Mouse (Mus musculus): ENCODE results near the gene Prkaca.
"Not testable (repeated sequence)": the region's sequence is repeated elsewhere in the genome, so short reads cannot be mapped to it uniquely, and the experiment has no call there.

Gene Prkaca

DNA sequence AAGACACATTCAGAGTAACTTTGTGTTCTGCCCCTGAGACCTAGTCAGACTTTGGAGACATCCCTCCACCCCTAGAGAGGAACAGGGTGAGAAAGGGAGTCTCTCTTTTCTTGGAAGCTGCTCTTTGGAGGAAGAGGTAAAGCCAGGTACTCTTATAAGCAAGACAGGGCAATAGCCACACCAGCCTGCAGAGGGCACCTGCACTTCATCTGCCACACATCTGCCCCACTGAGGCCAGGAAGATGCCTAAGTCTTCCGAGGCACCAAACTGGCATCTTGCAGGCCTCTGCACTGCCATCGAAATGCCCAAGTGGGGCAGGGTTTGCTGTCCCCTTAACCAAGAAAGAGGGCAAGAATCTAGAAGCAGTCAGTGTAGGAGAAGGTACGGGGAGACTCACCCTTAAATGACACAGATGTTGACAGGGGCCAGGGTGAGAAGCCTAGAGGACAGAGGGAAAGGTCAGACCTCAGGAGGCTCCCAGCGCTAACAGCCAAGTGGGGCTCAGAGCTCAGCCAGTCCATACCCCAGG, 3.4 kb downstream of the Prkaca start:
- no peak for DNase-seq

DNA sequence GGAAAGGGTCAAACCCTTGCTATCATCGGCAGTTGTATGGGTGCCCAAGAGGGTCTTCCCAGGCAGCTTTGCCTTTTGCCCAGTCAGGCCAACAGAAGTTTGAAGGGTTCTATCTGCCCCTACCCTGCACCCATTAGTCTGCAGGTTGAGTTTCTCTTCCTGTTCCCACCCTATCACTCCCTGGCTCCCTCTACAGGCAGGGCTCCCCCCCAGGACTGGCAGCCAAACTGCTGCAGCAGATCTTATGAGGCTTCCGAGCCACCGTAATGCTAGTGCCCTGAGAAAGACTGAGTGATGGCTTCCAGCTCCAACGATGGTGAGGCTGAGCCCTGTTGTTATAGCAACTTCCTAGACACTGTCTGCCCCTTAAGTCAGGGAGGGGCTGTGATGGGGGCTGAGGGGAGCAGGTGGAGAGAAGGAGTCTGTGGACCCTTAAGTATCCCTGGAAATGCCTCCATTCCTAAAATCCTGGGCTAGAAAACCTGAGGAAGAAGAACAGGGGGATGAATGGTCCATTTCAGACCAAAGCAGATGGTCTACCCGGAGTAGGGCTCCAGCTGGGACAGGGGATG, 4.1 kb downstream of the Prkaca start:
- DNase-seq, result no peak

DNA sequence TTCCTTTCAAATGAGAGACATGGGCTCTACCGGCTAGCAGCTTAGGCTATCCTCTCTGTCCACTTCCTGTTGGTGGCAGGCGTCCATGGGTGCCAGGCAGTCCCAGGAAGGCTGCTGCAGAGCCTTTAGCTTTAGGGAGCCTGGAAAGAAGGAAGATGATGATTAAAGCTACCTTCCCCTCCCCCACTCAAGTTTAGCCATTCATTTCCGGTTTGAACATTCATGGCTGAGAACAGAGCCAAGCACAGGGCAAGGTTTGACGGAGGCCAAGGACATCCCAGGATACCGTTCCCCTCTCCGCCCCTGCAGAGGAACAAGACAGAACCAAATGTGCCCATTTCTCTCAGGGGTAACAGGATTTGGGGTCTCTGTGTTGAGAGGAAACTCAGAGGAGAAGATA, 4.9 kb downstream of the Prkaca start:
- DNase-seq, result no peak

DNA sequence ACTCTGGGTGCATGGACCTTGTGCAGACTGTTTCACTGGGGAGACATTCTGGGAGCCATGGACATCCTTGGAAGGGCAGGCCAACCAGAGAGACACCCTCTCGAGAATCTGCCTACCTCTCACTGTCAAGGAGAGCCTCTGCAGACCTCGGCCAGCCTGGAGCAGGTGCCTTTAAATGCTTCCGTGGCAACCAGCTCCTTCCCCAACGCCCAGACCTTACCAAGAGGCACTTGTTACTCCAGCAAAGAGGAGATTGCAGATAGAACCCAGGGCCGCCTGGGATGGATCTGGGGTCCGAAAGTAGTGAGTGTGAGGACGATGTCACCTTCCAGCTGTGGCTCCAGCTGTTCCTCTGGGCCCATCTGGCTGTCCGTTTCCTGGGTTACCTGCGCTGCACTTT, 5.4 kb downstream of the Prkaca start:
- no peak for DNase-seq

DNA sequence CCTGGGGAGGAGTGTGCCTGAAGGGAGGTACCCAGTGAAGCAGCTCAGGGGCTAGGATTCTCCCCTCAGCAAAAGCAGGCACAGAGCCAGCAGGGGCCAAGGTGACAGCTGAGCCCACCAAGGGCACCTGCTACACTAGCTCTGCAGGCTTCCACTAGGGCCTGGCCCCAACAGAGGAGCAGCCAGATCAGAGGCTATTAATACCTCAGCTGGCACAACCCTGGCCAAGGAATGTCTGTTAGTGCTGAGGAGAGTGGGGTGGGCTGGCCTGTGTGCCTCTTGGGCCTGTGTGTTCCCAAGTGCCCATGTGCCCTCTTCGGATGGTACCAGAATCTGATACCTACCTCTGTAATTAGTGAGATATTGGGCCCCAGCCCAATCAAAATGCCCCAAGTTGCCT, 7.5 kb downstream of the Prkaca start:
- DNase-seq, result no peak

DNA sequence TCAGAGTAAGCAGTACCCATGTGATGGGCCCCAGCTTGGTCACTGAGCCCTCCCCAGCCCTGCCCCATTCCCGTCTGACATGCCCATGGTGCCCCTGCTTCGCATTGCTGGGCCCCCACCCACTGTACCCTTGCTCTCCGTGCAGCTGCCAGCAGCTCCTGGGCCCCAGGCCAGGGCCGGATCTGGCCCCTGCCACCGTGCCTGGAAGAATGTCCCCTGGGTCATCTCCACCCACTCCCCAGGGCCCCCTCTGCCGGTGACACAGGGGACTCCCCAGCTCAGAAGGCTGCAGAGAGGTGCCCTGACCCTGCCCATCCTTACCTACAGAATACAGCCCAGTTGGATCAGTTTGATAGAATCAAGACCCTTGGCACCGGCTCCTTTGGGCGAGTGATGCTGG, 8.1 kb downstream of the Prkaca start:
- no peak for DNase-seq

DNA sequence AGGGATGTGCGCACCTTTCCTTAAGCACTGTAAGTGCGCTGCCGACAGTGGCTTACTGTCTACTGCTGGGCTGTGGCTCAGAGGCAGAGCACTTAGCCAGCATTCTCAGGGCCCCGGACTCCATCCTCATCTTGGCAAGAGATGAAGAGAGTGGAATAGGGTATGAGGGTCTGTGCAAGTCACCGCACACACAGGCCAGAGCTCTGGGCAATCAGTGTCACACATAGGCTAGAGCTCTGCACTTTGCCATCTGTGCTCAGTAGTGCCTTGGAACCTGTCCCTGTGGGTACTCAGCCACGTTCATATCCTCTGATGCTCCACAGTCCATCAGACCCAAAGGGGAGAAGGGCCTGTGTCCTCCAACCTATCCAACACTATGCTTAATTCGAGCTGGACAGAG, 8.7 kb downstream of the Prkaca start:
- DNase-seq, result no peak

DNA sequence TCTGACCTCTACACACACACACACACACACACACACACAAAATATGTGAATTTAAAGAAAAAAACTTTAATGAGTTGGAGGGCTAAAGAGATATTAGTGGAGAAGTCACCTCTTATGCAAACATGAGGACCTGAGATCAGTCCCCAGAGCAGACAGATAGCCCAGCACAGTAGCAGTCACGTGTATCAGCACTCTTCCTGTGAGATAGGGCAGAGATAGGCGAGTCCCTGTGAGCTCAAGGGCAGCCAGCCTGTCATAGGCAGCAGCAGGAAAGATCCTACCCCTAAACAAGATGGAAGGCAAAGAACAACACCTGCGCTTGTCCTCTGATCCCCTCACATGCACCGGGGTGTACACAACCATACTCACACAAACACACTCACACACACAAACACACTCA, 9.7 kb downstream of the Prkaca start:
- no peak for DNase-seq

DNA sequence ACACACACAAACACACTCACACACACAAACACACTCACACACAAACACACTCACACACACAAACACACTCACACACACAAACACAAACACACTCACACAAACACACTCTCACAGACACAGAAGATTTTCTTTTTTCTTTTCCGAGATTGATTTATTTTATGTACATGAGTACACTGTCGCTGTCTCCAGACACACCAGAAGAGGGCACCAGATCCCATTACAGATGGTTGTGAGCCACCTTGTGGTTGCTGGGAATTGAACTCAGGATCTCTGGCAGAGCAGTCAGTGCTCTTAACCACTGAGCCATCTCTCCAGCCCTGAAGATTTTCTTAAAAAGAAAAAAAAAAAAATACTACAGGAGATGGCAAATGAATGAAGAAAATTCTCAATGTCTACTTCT, 10.4 kb downstream of the Prkaca start:
- not testable (repeated sequence) for DNase-seq

DNA sequence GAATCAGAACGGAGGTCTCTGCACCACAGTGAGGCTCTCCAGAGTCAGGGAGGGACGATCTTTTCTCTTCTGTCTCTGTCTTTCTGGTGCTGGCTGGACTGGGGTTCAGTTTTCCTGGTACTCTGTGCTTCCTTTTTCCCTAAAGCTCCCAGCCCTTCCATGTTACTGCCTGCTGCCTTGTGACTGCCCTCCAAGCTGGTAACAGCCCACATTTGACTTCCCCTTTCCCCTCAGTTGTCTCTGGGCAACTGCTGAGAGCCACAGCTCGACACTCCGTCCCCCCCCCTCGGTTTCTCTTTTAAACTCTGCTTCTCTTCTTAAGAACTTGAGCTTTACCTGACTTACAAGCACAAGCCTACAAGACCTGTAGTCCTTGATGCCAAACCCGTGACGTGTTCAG, 16.4 kb downstream of the Prkaca start:
- no peak for DNase-seq

DNA sequence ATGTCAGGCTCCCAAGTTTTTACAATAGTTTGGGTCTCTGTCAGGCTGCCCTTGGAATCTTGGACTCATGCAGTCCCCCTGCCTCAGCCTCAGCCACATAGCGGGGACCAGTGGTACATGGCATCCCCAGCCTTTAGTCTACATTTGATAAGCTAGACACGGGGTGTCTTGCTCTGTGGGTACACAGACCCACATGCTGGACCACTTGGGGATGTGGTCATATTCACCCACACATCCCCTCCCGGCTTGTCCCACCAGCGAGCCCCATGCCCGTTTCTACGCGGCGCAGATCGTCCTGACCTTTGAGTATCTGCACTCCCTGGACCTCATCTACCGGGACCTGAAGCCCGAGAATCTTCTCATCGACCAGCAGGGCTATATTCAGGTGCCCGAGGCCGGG, 17.4 kb downstream of the Prkaca start:
- no peak for DNase-seq

DNA sequence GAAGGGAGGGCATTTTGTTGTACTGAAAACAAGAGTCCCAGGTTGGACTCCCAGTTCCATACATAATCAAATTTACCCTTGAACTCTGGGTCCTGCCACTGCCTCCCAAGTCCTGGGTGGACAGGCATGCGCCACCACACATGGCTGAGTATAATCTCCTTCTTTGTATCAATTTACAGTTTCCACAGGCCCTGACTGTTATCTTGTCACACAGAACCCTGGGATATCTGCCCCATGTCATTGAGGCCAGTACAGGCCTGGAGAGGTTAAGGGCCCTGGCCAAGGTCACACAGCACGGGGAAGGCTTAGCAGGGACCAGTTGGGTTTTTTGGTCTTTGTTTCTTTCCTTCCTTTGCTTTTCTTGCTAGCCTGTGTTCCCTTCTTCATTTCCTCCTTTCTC, 19.7 kb downstream of the Prkaca start:
- no peak for DNase-seq

DNA sequence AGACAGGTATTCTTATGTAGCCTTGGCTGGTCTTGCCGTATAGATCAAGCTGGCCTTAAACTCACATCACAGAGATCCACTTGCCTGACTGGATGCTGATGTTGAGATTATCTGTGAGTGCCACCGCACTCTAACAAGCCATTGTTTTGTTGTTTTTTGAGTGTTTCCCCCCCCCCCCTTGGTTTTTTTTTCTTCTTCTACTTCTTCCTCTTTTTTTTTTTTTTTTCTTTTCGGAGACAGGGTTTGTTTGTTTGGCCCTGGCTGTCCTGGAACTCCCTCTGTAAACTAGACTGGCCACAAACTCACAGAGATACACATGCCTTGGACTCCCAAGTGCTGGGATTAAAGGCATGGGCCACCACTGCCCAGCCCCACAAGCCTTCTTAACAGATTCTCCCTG, 21.2 kb downstream of the Prkaca start:
- DNase-seq, result no peak

DNA sequence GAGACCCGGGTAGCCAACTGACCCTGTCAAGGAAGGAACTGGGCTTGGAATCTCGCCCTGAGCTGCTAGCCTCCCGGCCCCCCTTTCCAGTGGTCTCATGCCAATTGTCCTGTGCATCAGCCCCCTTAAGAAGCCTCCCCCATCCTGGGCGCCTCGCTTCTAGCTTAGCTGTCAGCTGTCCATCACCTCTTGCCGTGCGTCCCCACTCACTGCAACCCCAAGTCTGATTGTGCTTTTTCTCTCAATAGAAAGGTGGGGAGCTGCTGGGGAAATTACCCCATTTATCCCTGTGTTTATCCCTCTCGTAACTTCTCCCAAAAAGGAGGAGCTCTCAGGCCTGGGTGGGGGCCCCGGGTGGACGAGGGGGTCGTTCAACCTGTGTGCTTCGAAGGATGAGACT, 23.2 kb downstream of the Prkaca start:
- no peak for DNase-seq

DNA sequence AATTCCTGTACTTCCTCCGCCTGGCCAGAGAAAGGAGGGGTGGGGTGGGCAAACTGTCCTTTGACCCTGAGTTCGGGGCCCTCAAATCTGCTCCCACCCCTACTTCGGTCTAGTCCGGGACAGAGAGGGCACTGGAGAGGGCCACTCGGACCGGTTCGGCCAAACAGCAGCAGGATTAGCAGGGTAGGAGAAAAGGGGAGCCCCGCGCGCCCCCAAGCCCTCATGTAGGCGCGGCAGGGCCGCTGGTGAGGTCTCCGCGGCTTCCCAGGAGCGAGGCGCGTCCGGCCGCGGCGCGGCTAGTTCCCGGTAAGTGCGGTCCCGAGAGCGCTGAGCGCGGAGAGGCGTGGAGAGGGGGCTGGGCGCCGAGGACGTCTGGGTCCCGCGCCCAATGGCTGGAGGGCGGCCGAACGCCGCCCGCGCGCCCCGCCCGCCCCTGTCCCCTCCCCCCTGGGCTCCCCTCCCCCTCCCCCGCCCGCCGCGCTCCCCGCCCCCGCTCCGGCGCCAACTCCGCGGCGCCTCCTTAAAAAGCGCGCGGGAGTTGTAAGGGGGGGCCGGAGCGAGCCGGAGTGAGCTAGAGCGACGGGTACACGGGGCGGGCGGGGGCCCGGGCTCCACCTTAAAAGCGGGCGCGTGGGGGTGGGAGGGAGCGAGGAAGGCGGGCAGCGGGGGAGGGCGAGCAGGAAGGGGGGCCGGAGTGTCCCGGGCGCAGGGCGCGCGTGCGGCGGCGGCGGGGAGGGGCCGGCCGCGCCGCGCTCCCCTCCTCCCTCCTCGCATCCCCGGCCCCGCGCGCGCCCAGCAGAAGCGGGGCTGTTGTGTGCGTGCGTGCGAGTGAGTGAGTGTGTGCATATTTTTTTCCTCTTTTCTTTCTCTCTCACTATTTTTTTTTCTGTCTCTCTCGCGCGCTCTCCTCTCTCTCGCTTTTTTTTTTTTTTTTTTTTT, 24.0 kb downstream of the Prkaca start:
- peak; percentile 88 for DNase-seq

DNA sequence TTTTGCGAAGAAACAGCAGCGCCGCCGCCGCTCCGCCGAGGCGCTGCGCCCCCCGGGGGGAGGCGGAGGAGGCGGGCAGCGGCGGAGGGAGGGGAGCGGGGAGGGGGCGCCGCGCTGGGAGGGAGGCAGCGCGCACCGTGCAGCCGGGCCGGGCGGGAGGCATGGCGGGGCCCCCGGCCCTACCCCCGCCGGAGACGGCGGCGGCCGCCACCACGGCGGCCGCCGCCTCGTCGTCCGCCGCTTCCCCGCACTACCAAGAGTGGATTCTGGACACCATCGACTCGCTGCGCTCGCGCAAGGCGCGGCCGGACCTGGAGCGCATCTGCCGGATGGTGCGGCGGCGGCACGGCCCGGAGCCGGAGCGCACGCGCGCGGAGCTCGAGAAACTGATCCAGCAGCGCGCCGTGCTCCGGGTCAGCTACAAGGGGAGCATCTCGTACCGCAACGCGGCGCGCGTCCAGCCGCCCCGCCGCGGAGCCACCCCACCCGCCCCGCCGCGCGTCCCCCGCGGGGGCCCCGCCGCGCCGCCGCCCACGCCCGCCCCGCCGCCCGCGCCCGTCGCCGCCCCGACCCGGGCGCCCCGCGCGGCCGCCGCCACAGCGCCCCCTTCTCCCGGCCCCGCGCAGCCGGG, 24.8 kb downstream of the Prkaca start, which contains the start of gene Samd1:
Samd1 (plus strand) TSS at position 162 of the 631 bp plus-strand sequence.
- peak; percentile 59 for DNase-seq

DNA sequence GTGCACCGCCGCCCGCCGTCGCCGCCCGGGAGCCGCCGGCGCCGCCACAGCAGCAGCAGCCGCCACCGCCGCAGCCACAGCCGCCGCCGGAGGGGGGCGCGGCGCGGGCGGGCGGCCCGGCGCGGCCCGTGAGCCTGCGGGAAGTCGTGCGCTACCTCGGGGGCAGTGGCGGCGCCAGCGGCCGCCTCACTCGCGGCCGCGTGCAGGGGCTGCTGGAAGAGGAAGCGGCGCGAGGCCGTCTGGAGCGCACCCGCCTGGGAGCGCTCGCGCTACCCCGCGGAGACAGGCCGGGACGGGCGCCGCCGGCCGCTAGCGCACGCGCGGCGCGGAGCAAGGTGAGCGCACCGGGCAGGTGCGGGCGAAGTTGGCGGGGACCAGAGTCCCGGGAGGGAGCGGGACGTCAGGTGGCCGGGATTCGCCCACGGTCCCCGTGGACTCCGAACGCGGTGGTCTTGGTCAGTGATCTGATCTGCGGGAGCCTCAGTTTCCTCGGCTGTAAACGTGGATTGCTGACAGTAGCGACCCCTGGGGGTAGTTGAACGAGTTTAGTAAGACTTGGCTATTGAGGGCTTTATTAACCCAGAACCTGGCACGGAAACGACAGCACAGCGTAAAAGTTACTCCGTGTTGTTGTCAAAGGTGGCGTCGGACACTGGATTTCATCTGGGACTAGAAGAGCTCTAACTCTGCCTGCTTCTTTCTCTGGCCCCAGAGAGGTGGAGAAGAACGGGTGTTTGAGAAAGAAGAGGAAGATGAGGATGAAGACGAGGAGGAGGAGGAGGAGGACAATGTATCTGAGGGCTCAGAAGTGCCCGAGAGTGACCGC, 25.7 kb downstream of the Prkaca start:
- DNase-seq, result no peak

DNA sequence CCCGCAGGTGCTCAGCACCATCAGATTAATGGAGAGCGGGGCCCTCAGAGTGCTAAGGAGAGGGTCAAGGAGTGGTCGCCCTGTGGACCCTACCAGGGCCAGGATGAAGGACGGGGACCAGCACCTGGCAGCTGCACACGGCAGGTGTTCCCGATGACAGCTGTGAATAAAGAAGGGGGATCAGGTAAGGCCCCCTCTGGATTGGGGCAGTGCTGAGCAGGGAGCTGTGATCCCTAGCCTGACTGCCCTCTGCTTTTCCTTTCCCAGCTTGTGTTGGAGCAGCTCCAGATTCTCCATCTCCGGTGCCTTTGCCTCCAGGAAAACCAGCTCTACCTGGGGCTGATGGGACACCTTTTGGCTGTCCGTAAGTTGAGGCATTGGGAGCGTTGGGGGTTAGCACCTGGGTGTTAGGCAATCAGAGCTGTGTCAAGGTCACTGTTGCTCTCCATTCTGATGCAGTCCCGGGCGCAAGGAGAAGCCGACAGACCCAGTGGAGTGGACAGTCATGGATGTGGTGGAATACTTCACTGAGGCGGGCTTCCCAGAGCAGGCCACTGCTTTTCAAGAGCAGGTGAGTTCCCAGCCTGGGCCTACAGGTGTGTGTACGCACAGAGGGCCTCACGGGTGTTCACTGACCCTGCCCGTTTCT, 26.4 kb downstream of the Prkaca start:
- DNase-seq, result no peak

DNA sequence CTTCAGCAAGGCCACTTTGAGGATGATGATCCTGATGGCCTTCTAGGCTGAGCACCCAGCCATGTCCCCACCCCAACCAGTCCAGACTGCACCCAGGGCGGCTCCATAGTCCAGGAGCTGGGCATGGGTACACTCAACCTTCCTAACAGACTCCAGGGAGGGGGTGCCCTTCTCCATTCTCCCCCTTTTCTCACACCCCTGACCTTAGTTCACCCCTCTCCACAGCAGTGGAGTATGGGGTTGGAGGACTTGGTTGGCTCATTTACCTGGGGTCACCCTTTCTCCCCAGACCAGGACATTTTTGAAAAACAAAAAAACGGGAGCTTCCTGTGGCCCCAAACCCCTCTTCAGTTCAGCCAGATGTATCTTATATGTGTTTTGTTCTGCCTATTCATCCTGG, 27.0 kb downstream of the Prkaca start:
- DNase-seq, result no peak

DNA sequence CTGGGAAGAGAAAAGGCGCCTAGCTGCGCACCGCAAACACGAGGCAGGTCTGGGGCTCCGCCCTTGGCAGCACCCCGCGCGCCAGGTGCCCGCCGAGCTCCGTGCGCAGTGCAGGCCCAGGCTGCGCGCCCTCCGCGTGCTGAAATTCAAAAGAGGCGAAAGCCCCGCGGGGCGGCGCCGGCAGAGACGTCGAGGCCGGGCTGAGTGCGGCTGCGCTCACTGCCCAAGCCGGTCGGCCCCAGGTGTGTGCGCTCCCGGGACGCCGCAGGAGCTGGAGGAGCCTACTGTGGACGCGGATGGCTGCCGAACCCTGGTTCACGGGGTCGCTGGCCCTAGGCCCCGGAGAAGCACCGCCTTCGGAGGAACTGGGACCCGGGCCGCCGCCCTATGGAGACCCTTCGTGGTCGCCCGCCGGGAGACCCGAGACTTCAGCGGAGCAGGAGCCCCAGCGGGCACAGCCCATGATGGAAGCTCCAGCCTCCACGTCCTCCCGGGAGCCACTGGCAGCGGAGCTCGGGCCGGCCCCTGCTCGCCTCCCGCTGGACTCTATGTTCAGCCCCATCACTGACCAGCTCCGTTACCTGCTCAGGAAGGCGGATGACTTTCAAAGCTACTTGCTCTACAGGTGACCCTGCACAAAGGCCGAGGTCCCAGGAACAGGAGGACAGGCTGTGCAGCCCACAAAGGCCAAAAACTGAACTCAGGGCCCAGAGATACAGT, 28.6 kb downstream of the Prkaca start, which contains the start of gene 1700067K01Rik:
1700067K01Rik (plus strand) TSS at position 222 of the 720 bp plus-strand sequence.
- DNase-seq, result no peak

DNA sequence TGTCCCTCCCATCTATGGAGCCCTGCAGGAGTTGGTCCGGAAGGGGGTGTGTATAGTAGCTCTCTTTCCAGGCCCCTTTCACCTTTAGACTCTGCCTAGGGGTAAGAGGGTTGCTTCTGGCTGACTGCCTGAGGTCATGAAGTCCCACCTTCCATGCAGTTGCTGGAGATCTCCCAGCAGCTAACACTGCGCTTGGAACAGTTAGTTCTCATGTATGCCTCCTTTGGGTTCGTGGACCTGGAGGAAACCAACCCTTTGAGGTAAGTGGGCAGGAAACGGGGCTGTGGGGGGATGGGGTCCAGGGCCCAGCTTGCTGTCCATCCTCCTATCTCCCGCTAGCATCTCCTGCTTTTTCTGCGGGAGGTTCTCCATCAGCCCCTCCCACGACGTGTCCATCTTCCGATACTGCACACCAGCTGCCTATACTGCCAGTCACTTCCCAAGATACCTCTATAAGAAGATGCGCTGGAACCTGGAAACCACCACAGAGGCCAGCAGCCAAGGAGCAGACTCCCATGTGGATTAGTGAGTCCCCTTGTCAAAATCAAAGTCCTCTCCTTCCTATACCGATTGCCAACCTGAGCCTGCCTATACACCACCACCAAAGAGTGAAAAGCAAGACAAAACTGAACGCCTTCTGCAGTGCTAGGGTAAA, 30.3 kb downstream of the Prkaca start:
- no peak for DNase-seq

All from layer of hippocampus, adult 9-11 months (tissue).